Comparison of ENCODE assay signal across 10 mouse cellular contexts in genomic region chr13:37967565-37967964, GRCm38 (mm10). TPM values are rescaled to one million over a fixed set of nuclear protein-coding genes. Genes with fewer than 3 reads are reported as not detected.
DNase-seq lines count a peak whose midpoint lies in the region; ATAC-seq and TF ChIP-seq lines count a peak whose summit lies in the region.
"Had no signal": no experiment of that assay in that cellular context is flagged by ENCODE, and none has a peak within 500 bp of the region (broad histone marks: within the 10 kb centered on the region; RNA-seq: fewer than 3 reads in every experiment).

No protein-coding gene starts in this region.

- ATAC-seq in forebrain, postnatal 0 days = no peak
- ATAC-seq in lung, embryonic 15.5 days (ENCODE audit: borderline replicate concordance, extremely low read depth, low FRiP score, low TSS enrichment) = no peak
- ATAC-seq in hindbrain, embryonic 15.5 days (ENCODE audit: low FRiP score, low read depth) = no peak
- ATAC-seq in midbrain, embryonic 14.5 days (ENCODE audit: low FRiP score, low TSS enrichment) = no peak
- ATAC-seq: Patski had no signal

- H3K27ac ChIP-seq in forebrain, embryonic 10.5 days = peak overlapping the region; percentile 72
- no peak overlapping the region for H3K27ac ChIP-seq in forebrain, postnatal 0 days (ENCODE audit: low read depth, low read length)
- peak overlapping the region; percentile 70 for H3K27ac ChIP-seq in lung, embryonic 15.5 days
- H3K27ac ChIP-seq in hindbrain, embryonic 15.5 days (replicated peaks) = no peak overlapping the region
- 0 out of 2 replicates have a peak overlapping the region, but pooled peaks have one; percentile 17 for H3K27ac ChIP-seq in midbrain, embryonic 14.5 days (replicated peaks; ENCODE audit: low read depth, low read length)

- peaks cover 17% of the 10 kb centered on the region for H3K27me3 ChIP-seq in forebrain, embryonic 10.5 days (ENCODE audit: poor library complexity, severe bottlenecking)
- no peaks in the 10 kb centered on the region; the same call in 1 of the 2 replicates for H3K27me3 ChIP-seq in forebrain, postnatal 0 days (ENCODE audit: insufficient read depth, low read length)
- no peaks in the 10 kb centered on the region for H3K27me3 ChIP-seq in lung, embryonic 15.5 days
- H3K27me3 ChIP-seq in hindbrain, embryonic 15.5 days = no peaks in the 10 kb centered on the region
- H3K27me3 ChIP-seq in midbrain, embryonic 14.5 days (ENCODE audit: control insufficient read depth, insufficient read depth, low read length) = no peaks in the 10 kb centered on the region
- H3K27me3 ChIP-seq: Patski had no signal

- peaks cover 49% of the 10 kb centered on the region for H3K4me1 ChIP-seq in forebrain, embryonic 10.5 days
- peaks cover 3% of the 10 kb centered on the region; the same call in 1 of the 2 replicates for H3K4me1 ChIP-seq in forebrain, postnatal 0 days (ENCODE audit: insufficient read depth)
- H3K4me1 ChIP-seq in lung, embryonic 15.5 days = peaks cover 51% of the 10 kb centered on the region
- peaks cover 14% of the 10 kb centered on the region for H3K4me1 ChIP-seq in hindbrain, embryonic 15.5 days (replicated peaks)
- H3K4me1 ChIP-seq in midbrain, embryonic 14.5 days (ENCODE audit: control insufficient read depth, insufficient read depth, low read length) = 0 out of 2 replicates have a peak, but pooled peaks cover 14% of the 10 kb centered on the region

- no peak for TF ChIP-seq CTCF in forebrain, postnatal 0 days (IDR thresholded peaks at IDR 0.05; ENCODE audit: low read depth)

- 56% methylated on average over 10 of the region's 10 CpGs for WGBS in forebrain, embryonic 10.5 days
- 58% methylated on average over 10 of the region's 10 CpGs for WGBS in forebrain, postnatal 0 days
- WGBS in lung, embryonic 15.5 days = 29% methylated on average over 10 of the region's 10 CpGs
- WGBS in hindbrain, embryonic 15.5 days = 56% methylated on average over 10 of the region's 10 CpGs
- 56% methylated on average over 10 of the region's 10 CpGs for WGBS in midbrain, embryonic 14.5 days

- H3K4me2 ChIP-seq in forebrain, postnatal 0 days (ENCODE audit: low read depth) = no peak overlapping the region
- H3K4me2 ChIP-seq in lung, embryonic 15.5 days = peak overlapping the region; percentile 39
- H3K4me2 ChIP-seq in hindbrain, embryonic 15.5 days = peak overlapping the region; percentile 13
- no peak overlapping the region for H3K4me2 ChIP-seq in midbrain, embryonic 14.5 days (ENCODE audit: low read length)

- no peak overlapping the region for H3K4me3 ChIP-seq in forebrain, embryonic 10.5 days
- H3K4me3 ChIP-seq in forebrain, postnatal 0 days (ENCODE audit: low read depth, low read length) = no peak overlapping the region
- H3K4me3 ChIP-seq in lung, embryonic 15.5 days = no peak overlapping the region
- no peak overlapping the region for H3K4me3 ChIP-seq in hindbrain, embryonic 15.5 days
- no peak overlapping the region for H3K4me3 ChIP-seq in midbrain, embryonic 14.5 days (replicated peaks; ENCODE audit: low read depth, low read length)

- no peaks in the 10 kb centered on the region for H3K36me3 ChIP-seq in forebrain, embryonic 10.5 days (replicated peaks)
- H3K36me3 ChIP-seq in forebrain, postnatal 0 days (ENCODE audit: insufficient read depth) = no peaks in the 10 kb centered on the region
- no peaks in the 10 kb centered on the region for H3K36me3 ChIP-seq in lung, embryonic 15.5 days
- H3K36me3 ChIP-seq in hindbrain, embryonic 15.5 days = no peaks in the 10 kb centered on the region
- 0 out of 2 replicates have a peak, but pooled peaks cover 6% of the 10 kb centered on the region for H3K36me3 ChIP-seq in midbrain, embryonic 14.5 days (ENCODE audit: control insufficient read depth, insufficient read depth, low read length)

- H3K9ac ChIP-seq in forebrain, postnatal 0 days = no peak overlapping the region
- H3K9ac ChIP-seq in lung, embryonic 15.5 days = no peak overlapping the region
- no peak overlapping the region for H3K9ac ChIP-seq in hindbrain, embryonic 15.5 days
- H3K9ac ChIP-seq in midbrain, embryonic 14.5 days (replicated peaks; ENCODE audit: low read length) = no peak overlapping the region

- DNase-seq in forebrain, embryonic 10.5 days (ENCODE audit: extremely low spot score, low spot score) = no peak
- no peak for DNase-seq in forebrain, postnatal 0 days
- no peak for DNase-seq in lung, postnatal 4 days
- no peak for DNase-seq in midbrain, embryonic 14.5 days
- DNase-seq in cerebellum, postnatal 14 days = no peak
- no peak for DNase-seq in MN1 (ENCODE audit: low spot score)
- DNase-seq: cerebellum, postnatal 25 days had no signal

- no peaks in the 10 kb centered on the region for H3K9me3 ChIP-seq in forebrain, embryonic 10.5 days
- no peaks in the 10 kb centered on the region for H3K9me3 ChIP-seq in forebrain, postnatal 0 days (ENCODE audit: low read length)
- no peaks in the 10 kb centered on the region for H3K9me3 ChIP-seq in lung, embryonic 15.5 days
- no peaks in the 10 kb centered on the region for H3K9me3 ChIP-seq in hindbrain, embryonic 15.5 days
- no peaks in the 10 kb centered on the region for H3K9me3 ChIP-seq in midbrain, embryonic 14.5 days (ENCODE audit: control insufficient read depth, low read length)

RNA-seq across cellular contexts. Expression of gene Ssr1, which starts 26.5 kb away (rescaled TPM):
- 117 and 126 TPM in 2 replicates for polyA plus RNA-seq in forebrain, embryonic 10.5 days (2016; fragmentation: Nextera tagmentation; extraction: Ambion mirVana)
- total RNA-seq in forebrain, postnatal 0 days (2014; rRNA removed) = 36.4 and 48.8 TPM in 2 replicates
- polyA plus RNA-seq in forebrain, postnatal 0 days (2015; fragmentation: Nextera tagmentation; extraction: Ambion mirVana) = 71.1 and 75.6 TPM in 2 replicates
- polyA plus RNA-seq in lung, embryonic 15.5 days (2015; fragmentation: Nextera tagmentation; extraction: Ambion mirVana) = 150 and 152 TPM in 2 replicates
- 59.4 and 64.0 TPM in 2 replicates for polyA plus RNA-seq in hindbrain, embryonic 15.5 days (2015; fragmentation: Nextera tagmentation; extraction: Ambion mirVana)
- polyA plus RNA-seq in midbrain, embryonic 14.5 days (2014; fragmentation: Nextera tagmentation; extraction: Ambion mirVana) = 51.7 and 81.1 TPM in 2 replicates

Comparison
In these comparisons a context has a peak if more than half of its experiments do, and no peak if none do; other contexts are left out.
1. H3K27ac ChIP-seq: peak in forebrain, embryonic 10.5 days (single experiment), lung, embryonic 15.5 days (single experiment) and midbrain, embryonic 14.5 days (single experiment); none in forebrain, postnatal 0 days (single experiment) and hindbrain, embryonic 15.5 days (single experiment).
2. H3K4me2 ChIP-seq: peak in lung, embryonic 15.5 days (single experiment) and hindbrain, embryonic 15.5 days (single experiment); none in forebrain, postnatal 0 days (single experiment) and midbrain, embryonic 14.5 days (single experiment).